Mouse (Mus musculus) stomach, embryonic 14.5 days (tissue): ENCODE data around the gene Tradd. TPM values are rescaled to one million over a fixed set of nuclear protein-coding genes. Genes with fewer than 3 reads are reported as not detected.

Experiments used
- ATAC-seq: fragments of 200-750 bp; cut with Nextera tagmentation; 2 replicates; pipeline ENCODE4 v1.8.0; 2017; ENCODE audit warnings: low read depth, moderate TSS enrichment; ENCODE audit not compliant: insufficient number of reproducible peaks, insufficient read depth, low FRiP score
- H3K27ac ChIP-seq: fragments of 300-500 bp; sonication (generic); 2 replicates; pipeline ENCODE4 v1.5.1; 2014; ENCODE audit warnings: mild to moderate bottlenecking, low read length, moderate library complexity, mixed read lengths
- H3K27me3 ChIP-seq: fragments of 300-500 bp; sonication (generic); 2 replicates; pipeline ENCODE4 v1.6.1; 2014; ENCODE audit warnings: low read length, control low read depth, mixed read lengths; ENCODE audit not compliant: control insufficient read depth, insufficient read depth
- H3K36me3 ChIP-seq: fragments of 300-500 bp; sonication (generic); 2 replicates; pipeline ENCODE4 v1.6.1; 2014; ENCODE audit warnings: mild to moderate bottlenecking, control low read depth, low read length, moderate library complexity, mixed read lengths; ENCODE audit not compliant: control insufficient read depth, insufficient read depth
- H3K4me1 ChIP-seq: fragments of 300-500 bp; sonication (generic); 2 replicates; pipeline ENCODE4 v1.6.1; 2014; ENCODE audit warnings: low read length, control low read depth, mixed read lengths; ENCODE audit not compliant: control insufficient read depth, insufficient read depth
- H3K4me2 ChIP-seq: fragments of 300-500 bp; sonication (generic); replicated peaks from 2 replicates; pipeline ENCODE4 v1.6.1; 2014; ENCODE audit warnings: low read depth, low read length, control low read depth
- H3K4me3 ChIP-seq: fragments of 300-500 bp; sonication (generic); 2 replicates; pipeline ENCODE4 v1.5.1; 2014; ENCODE audit warnings: low read depth, low read length, control low read depth
- H3K9ac ChIP-seq: fragments of 300-500 bp; sonication (generic); replicated peaks from 2 replicates; pipeline ENCODE4 v1.6.1; 2014; ENCODE audit warnings: low read depth, mild to moderate bottlenecking, control low read depth, low read length, moderate library complexity, mixed read lengths
- H3K9me3 ChIP-seq: fragments of 300-500 bp; sonication (generic); 2 replicates; pipeline ENCODE4 v1.6.1; 2016; ENCODE audit warnings: low read depth, low read length, control low read depth; ENCODE audit not compliant: control insufficient read depth
- WGBS: fragments of 180-500 bp; shearing (Covaris S2); extraction: QIAGEN DNeasy Blood & Tissue Kit; methylation state at CpG from one replicate; pipeline ENCODE4 v1.1.7; 2014; 5-methylcytosine and 5-hydroxymethylcytosine counted together
- polyA plus RNA-seq: library from polyadenylated mRNA; unstranded; fragments of >200 nt; fragmentation: Nextera tagmentation; extraction: Ambion mirVana; gene quantifications from 2 replicates; pipeline ENCODE4 v1.2.1, GENCODE M21; 2014

The Tradd gene
- polyA plus RNA-seq, 1 experiment from 2014 or later, result 21.7 TPM

DNA sequence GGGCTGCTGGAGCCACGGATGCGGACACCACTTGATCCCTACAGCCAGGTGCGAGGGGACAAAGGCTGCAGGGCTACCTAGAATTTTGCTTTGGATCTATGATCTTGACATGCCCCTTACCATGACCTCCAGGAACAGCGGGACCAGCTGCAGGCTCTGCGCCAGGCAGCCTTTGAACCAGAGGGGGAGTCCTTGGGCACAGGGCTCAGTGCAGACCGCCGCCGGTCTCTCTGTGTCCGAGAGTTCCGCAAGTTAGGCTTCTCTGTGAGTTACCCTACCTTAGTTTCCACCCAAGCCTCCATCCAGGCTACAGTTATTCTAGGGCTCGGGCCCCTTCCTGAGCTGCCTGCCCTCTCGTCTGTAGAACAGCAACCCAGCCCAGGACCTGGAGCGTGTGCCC lies 43.3 kb upstream of the Tradd start:
- H3K4me1 ChIP-seq, result peaks cover 26% of the 10 kb centered on the region
- H3K4me3 ChIP-seq, result no peak overlapping the region
- no peak overlapping the region for H3K4me2 ChIP-seq
- no peaks in the 10 kb centered on the region for H3K9me3 ChIP-seq
- H3K27ac ChIP-seq, result no peak overlapping the region
- H3K27me3 ChIP-seq, result no peaks in the 10 kb centered on the region
- ATAC-seq, result no peak
- no peak overlapping the region for H3K9ac ChIP-seq
- WGBS, result 95% methylated on average over 13 of the region's 13 CpGs
- peaks cover 42% of the 10 kb centered on the region for H3K36me3 ChIP-seq

DNA sequence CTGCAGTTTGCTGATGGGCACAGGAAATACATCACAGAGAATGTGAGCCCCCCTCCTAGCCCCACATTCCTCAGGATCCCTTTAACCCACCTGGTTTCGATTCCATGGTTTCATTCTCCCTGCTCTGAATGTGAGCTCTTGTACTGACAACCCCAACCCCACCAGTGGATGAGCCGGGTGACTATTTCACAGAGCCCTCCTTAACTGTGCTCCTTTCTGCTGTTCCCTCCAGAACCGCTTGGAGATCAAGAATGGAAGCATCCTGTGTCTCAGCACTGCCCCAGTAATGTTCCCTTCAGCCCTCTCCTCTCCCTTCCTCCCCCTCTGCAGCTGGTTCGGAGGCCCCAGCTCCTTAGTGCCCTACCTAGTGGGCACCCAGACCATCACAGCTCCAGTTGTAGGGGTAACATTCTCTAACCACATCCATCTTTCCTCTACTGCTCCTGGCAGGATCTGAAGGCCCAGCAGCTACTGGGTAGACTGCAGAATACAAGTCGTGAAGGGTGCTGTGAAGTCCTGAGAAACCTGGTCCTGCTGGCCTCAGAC lies 41.8 kb upstream of the Tradd start:
- Histone ChIP-seq H3K4me1 (peaks cover 26% of the 10 kb centered on the region), H3K36me3 (peaks cover 51% of the 10 kb centered on the region), H3K27me3 (no peaks in the 10 kb centered on the region), H3K9ac (peak overlapping the region; percentile 36; the same call in 1 of the 2 replicates), H3K27ac (peak overlapping the region; percentile 85), H3K9me3 (no peaks in the 10 kb centered on the region), H3K4me2 (peak overlapping the region; percentile 71), H3K4me3 (peak overlapping the region; percentile 36)
- ATAC-seq, result 0 out of 2 replicates have a peak, but pooled peaks have one; percentile 5
- WGBS, result 38% methylated on average over 5 of the region's 5 CpGs

DNA sequence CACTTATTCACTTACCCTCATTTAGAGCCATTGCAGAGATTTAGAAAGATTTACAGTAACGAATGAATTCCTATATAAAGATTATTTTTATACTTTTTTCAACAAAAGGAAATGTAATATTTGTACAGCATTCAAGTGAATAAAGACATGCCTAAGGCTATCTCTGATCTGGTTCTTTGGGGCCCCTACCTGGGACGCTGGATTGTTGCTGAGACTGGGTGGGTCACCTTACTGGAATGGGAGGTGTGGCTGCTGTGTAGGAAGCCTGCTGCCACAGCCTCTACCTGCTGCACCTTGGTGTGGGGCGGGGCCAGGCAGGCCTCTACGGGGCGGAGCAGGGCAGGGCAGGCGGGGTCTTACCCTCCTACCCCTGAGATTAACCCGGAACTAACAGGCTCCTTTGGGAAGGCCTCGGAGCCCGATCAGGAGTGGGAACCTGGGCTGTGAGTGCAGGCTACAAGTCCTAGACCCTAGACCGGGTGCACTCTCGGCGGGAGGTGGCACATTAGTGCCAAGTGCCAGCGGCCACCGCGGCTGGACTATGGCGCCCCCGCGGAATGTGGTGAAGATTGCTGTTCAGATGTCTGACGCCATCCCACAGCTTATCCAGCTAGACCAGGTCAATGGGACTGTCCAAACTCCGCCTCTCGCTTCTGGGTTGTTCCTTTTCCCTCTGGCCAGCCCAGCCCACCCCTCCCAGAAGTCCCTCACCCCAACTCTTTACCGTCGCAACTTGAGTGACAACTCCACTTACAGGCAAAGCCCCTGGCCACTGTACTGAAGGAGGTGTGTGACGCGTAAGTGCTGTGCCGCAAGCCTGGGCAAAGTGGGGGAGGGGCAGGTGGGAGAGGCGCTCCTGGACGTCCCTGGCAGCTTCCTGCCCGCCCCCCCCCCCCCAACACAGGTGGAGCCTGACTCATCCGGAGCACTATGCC lies 41.1 kb upstream of the Tradd start, which contains the start of gene Elmo3:
Gene Elmo3, plus strand, starts transcription at position 391 of the 935 bp plus-strand sequence.
- peak within 1 kb of the TSS; percentile 85 for H3K27ac ChIP-seq
- H3K9me3 ChIP-seq, result no peaks in the 10 kb centered on the region
- H3K4me2 ChIP-seq, result peak within 1 kb of the TSS; percentile 71
- H3K9ac ChIP-seq, result peak within 1 kb of the TSS; percentile 36; the same call in 1 of the 2 replicates
- peaks cover 26% of the 10 kb centered on the region for H3K4me1 ChIP-seq
- peak within 1 kb of the TSS; percentile 36 for H3K4me3 ChIP-seq
- 4% methylated on average over 29 of the region's 30 CpGs for WGBS
- ATAC-seq, result peak; percentile 92
- no peaks in the 10 kb centered on the region for H3K27me3 ChIP-seq
- peaks cover 59% of the 10 kb centered on the region for H3K36me3 ChIP-seq

GRCm38 (mm10) chr8:105304325-105305210 lies 40.2 kb upstream of the Tradd start:
- no peak for ATAC-seq

GRCm38 (mm10) chr8:105303874-105304273 lies 39.5 kb upstream of the Tradd start:
- 82% methylated on average over 9 of the region's 9 CpGs for WGBS
- H3K4me3 ChIP-seq, result no peak overlapping the region
- H3K4me1 ChIP-seq, result peaks cover 28% of the 10 kb centered on the region
- H3K4me2 ChIP-seq, result no peak overlapping the region
- no peak for ATAC-seq
- H3K9ac ChIP-seq, result no peak overlapping the region
- peaks cover 64% of the 10 kb centered on the region for H3K36me3 ChIP-seq
- no peaks in the 10 kb centered on the region for H3K9me3 ChIP-seq
- no peaks in the 10 kb centered on the region for H3K27me3 ChIP-seq
- H3K27ac ChIP-seq, result no peak overlapping the region

More at GRCm38 (mm10) chr8:105304325-105305210, 40.2 kb upstream of the Tradd start:
- Histone ChIP-seq H3K36me3 (peaks cover 66% of the 10 kb centered on the region), H3K27ac (peak overlapping the region; percentile 61; the same call in 1 of the 2 replicates), H3K4me2 (0 out of 2 replicates have a peak overlapping the region, but pooled peaks have one; percentile 71), H3K9me3 (no peaks in the 10 kb centered on the region), H3K27me3 (no peaks in the 10 kb centered on the region), H3K9ac (no peak overlapping the region), H3K4me1 (peaks cover 26% of the 10 kb centered on the region), H3K4me3 (no peak overlapping the region)
- WGBS, result 54% methylated on average over 9 of the region's 9 CpGs

DNA sequence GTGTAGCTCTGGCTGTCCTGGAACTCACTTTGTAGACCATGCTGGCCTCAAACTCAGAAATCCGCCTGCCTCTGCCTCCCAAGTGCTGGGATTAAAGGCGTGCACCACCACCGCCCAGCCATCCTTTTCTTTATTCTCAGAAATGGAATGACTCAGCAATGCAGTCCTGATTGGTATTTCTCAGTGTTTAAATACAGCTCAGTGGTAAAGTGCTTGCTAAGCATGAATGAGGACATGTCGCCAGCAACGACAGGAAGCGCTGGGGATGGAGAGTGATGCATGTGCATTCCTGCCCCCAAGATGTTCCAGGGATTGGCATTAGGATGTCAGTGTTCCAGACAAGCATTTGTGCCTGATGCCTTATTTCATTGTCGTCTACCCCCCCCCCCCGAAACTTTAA lies 39.0 kb upstream of the Tradd start:
- Histone ChIP-seq H3K27me3 (no peaks in the 10 kb centered on the region), H3K36me3 (peaks cover 60% of the 10 kb centered on the region), H3K4me1 (peaks cover 33% of the 10 kb centered on the region), H3K27ac (no peak overlapping the region), H3K4me2 (no peak overlapping the region), H3K4me3 (no peak overlapping the region), H3K9me3 (no peaks in the 10 kb centered on the region), H3K9ac (no peak overlapping the region)
- 79% methylated on average over 8 of the region's 8 CpGs for WGBS
- no peak for ATAC-seq

GRCm38 (mm10) chr8:105299962-105300361 lies 35.6 kb upstream of the Tradd start:
- ATAC-seq, result peak; percentile 54; the same call in 1 of the 2 replicates
- Histone ChIP-seq H3K4me2 (no peak overlapping the region), H3K9ac (no peak overlapping the region), H3K4me1 (peaks cover 28% of the 10 kb centered on the region), H3K27ac (no peak overlapping the region), H3K4me3 (no peak overlapping the region), H3K36me3 (peaks cover 46% of the 10 kb centered on the region), H3K9me3 (no peaks in the 10 kb centered on the region), H3K27me3 (no peaks in the 10 kb centered on the region)
- WGBS, result 88% methylated on average over 8 of the region's 8 CpGs
